9 mouse cellular contexts compared by ENCODE assay signal in the genomic region with DNA sequence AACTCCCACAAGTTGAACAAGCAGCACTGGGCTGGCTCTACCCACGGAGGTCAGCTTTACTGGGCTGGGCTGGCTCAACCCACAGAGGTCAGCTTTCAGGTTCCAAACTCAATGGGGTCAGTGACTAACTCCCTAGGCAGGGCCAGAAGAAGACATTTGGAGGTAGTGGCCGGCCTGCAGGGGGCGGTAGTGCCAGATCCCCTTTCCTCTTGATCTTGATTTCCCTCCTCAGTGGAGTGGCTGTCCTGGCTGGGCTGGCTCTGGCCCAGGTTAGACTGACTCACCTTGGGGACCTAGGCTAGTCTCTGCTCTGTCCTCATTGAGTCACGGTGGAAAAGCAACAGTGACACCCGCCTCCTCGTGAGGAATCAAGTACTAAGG. TPM values are rescaled to one million over a fixed set of nuclear protein-coding genes. Genes with fewer than 3 reads are reported as not detected.
A peak's percentile ranks its signal among the peaks of the same experiment; 100 is the strongest.
DNase-seq lines count a peak whose midpoint lies in the region; ATAC-seq and TF ChIP-seq lines count a peak whose summit lies in the region.
"Had no signal": no experiment of that assay in that cellular context is flagged by ENCODE, and none has a peak within 500 bp of the region (broad histone marks: within the 10 kb centered on the region; RNA-seq: fewer than 3 reads in every experiment).

No protein-coding gene starts in this region.

- no peaks in the 10 kb centered on the region for H3K27me3 ChIP-seq in testis, adult 2 months (ENCODE audit: control insufficient read depth, insufficient read depth, low read length)
- H3K27me3 ChIP-seq in liver, embryonic 15.5 days, result no peaks in the 10 kb centered on the region
- no peaks in the 10 kb centered on the region for H3K27me3 ChIP-seq in stomach, postnatal 0 days (ENCODE audit: control insufficient read depth, insufficient read depth, low read length)
- no peaks in the 10 kb centered on the region for H3K27me3 ChIP-seq in kidney, embryonic 15.5 days
- H3K27me3 ChIP-seq: embryonic facial prominence, embryonic 12.5 days; neural tube, embryonic 13.5 days had no signal

- 0 out of 2 replicates have a peak, but pooled peaks have one; percentile 20 for TF ChIP-seq CTCF in testis, adult 2 months (IDR thresholded peaks at IDR 0.05; ENCODE audit: control insufficient read depth, insufficient read depth, insufficient replicate concordance, low read depth, low read length)
- TF ChIP-seq CTCF in stomach, postnatal 0 days (IDR thresholded peaks at IDR 0.05; ENCODE audit: low read depth), result peak; percentile 63

- H3K27ac ChIP-seq in testis, adult 2 months (ENCODE audit: control insufficient read depth, insufficient read depth, low read depth, low read length), result no peak overlapping the region
- no peak overlapping the region for H3K27ac ChIP-seq in liver, embryonic 15.5 days (replicated peaks)
- peak overlapping the region; percentile 83 for H3K27ac ChIP-seq in stomach, postnatal 0 days (replicated peaks)
- no peak overlapping the region for H3K27ac ChIP-seq in kidney, embryonic 15.5 days
- H3K27ac ChIP-seq: embryonic facial prominence, embryonic 12.5 days; neural tube, embryonic 13.5 days had no signal

- no peak overlapping the region for H3K4me2 ChIP-seq in liver, embryonic 15.5 days
- H3K4me2 ChIP-seq in stomach, postnatal 0 days (replicated peaks; ENCODE audit: low read depth), result no peak overlapping the region
- no peak overlapping the region for H3K4me2 ChIP-seq in kidney, embryonic 15.5 days
- H3K4me2 ChIP-seq: embryonic facial prominence, embryonic 12.5 days; neural tube, embryonic 13.5 days had no signal

- ATAC-seq in liver, embryonic 15.5 days (ENCODE audit: insufficient read depth), result 0 out of 2 replicates have a peak, but pooled peaks have one; percentile 34
- ATAC-seq in stomach, postnatal 0 days (ENCODE audit: low FRiP score, low TSS enrichment), result peak; percentile 86
- no peak for ATAC-seq in kidney, embryonic 15.5 days (replicated peaks; ENCODE audit: low FRiP score)

- H3K36me3 ChIP-seq in testis, adult 2 months (ENCODE audit: control insufficient read depth, insufficient read depth, low read length), result no peaks in the 10 kb centered on the region
- no peaks in the 10 kb centered on the region for H3K36me3 ChIP-seq in liver, embryonic 15.5 days (replicated peaks)
- H3K36me3 ChIP-seq in stomach, postnatal 0 days (ENCODE audit: control insufficient read depth, insufficient read depth, low read length), result no peaks in the 10 kb centered on the region
- H3K36me3 ChIP-seq in kidney, embryonic 15.5 days, result no peaks in the 10 kb centered on the region
- H3K36me3 ChIP-seq: embryonic facial prominence, embryonic 12.5 days; neural tube, embryonic 13.5 days had no signal

- 65% methylated on average over 6 of the region's 6 CpGs for WGBS in liver, embryonic 15.5 days (ENCODE audit: insufficient replicate concordance)
- 68% methylated on average over 6 of the region's 6 CpGs for WGBS in stomach, postnatal 0 days
- WGBS in kidney, embryonic 15.5 days, result 81% methylated on average over 6 of the region's 6 CpGs

- H3K9me3 ChIP-seq in liver, embryonic 15.5 days (replicated peaks), result no peaks in the 10 kb centered on the region
- H3K9me3 ChIP-seq in stomach, postnatal 0 days (ENCODE audit: control insufficient read depth, low read length), result no peaks in the 10 kb centered on the region
- no peaks in the 10 kb centered on the region for H3K9me3 ChIP-seq in kidney, embryonic 15.5 days (replicated peaks)
- H3K9me3 ChIP-seq: embryonic facial prominence, embryonic 12.5 days; neural tube, embryonic 13.5 days had no signal

- TF ChIP-seq POLR2A in testis, adult 2 months (IDR thresholded peaks at IDR 0.05; ENCODE audit: control insufficient read depth, low read depth, low read length), result no peak

- H3K4me1 ChIP-seq in testis, adult 2 months (ENCODE audit: control insufficient read depth, insufficient read depth, low read length), result no peaks in the 10 kb centered on the region
- H3K4me1 ChIP-seq in liver, embryonic 15.5 days (replicated peaks), result peaks cover 7% of the 10 kb centered on the region
- H3K4me1 ChIP-seq in stomach, postnatal 0 days (replicated peaks; ENCODE audit: control insufficient read depth, insufficient read depth), result no peaks in the 10 kb centered on the region
- no peaks in the 10 kb centered on the region for H3K4me1 ChIP-seq in kidney, embryonic 15.5 days
- H3K4me1 ChIP-seq: embryonic facial prominence, embryonic 12.5 days; neural tube, embryonic 13.5 days had no signal

- no peak for DNase-seq in testis, postnatal 14 days (ENCODE audit: low spot score)
- DNase-seq in adrenal gland, postnatal 10 days, result peak; percentile 68
- DNase-seq in stomach, postnatal 0 days (ENCODE audit: low spot score), result peak; percentile 83
- no peak for DNase-seq in cerebellum, adult 11-12 months

- TF ChIP-seq EP300 in stomach, postnatal 0 days (optimal IDR thresholded peaks at IDR 0.05), result no peak

- H3K9ac ChIP-seq in liver, embryonic 15.5 days, result no peak overlapping the region
- no peak overlapping the region for H3K9ac ChIP-seq in stomach, postnatal 0 days (ENCODE audit: low read length)
- no peak overlapping the region for H3K9ac ChIP-seq in kidney, embryonic 15.5 days
- H3K9ac ChIP-seq: embryonic facial prominence, embryonic 12.5 days; neural tube, embryonic 13.5 days had no signal

- no peak overlapping the region for H3K4me3 ChIP-seq in testis, adult 2 months (ENCODE audit: control insufficient read depth, low read depth, low read length)
- H3K4me3 ChIP-seq in liver, embryonic 15.5 days (replicated peaks), result no peak overlapping the region
- no peak overlapping the region for H3K4me3 ChIP-seq in stomach, postnatal 0 days (ENCODE audit: low read depth, low read length)
- H3K4me3 ChIP-seq in kidney, embryonic 15.5 days (replicated peaks), result no peak overlapping the region
- H3K4me3 ChIP-seq: embryonic facial prominence, embryonic 12.5 days; neural tube, embryonic 13.5 days had no signal

RNA-seq across cellular contexts. Expression of gene Slc25a25, which starts 20.4 kb away (rescaled TPM):
- 36.7 and 38.4 TPM in 2 replicates for polyA plus RNA-seq in testis, adult 2 months (2012; rRNA removed)
- total RNA-seq in adrenal gland, postnatal 10 days (2021), result 100 to 1,000 TPM in 1 of 2 experiments, 10 to 100 TPM in 1; 36.5 to 121 TPM
- 9.6 and 10.4 TPM in 2 replicates for polyA plus RNA-seq in liver, embryonic 15.5 days (2015; fragmentation: Nextera tagmentation; extraction: Ambion mirVana)
- 11.1 and 11.5 TPM in 2 replicates for polyA plus RNA-seq in stomach, postnatal 0 days (2015; fragmentation: Nextera tagmentation; extraction: Ambion mirVana)
- 20.4 and 20.7 TPM in 2 replicates for polyA plus RNA-seq in kidney, embryonic 15.5 days (2015; fragmentation: Nextera tagmentation; extraction: Ambion mirVana)

RNA-seq across cellular contexts. Expression of gene Naif1, which starts 21.4 kb away (rescaled TPM):
- 19.9 and 22.7 TPM in 2 replicates for polyA plus RNA-seq in testis, adult 2 months (2012; rRNA removed)
- total RNA-seq in adrenal gland, postnatal 10 days (2021), result 1 to 10 TPM; 3.6 to 3.7 TPM
- 2.4 TPM in 2 replicates for polyA plus RNA-seq in liver, embryonic 15.5 days (2015; fragmentation: Nextera tagmentation; extraction: Ambion mirVana)
- polyA plus RNA-seq in stomach, postnatal 0 days (2015; fragmentation: Nextera tagmentation; extraction: Ambion mirVana), result 2.5 and 2.6 TPM in 2 replicates
- polyA plus RNA-seq in kidney, embryonic 15.5 days (2015; fragmentation: Nextera tagmentation; extraction: Ambion mirVana), result 6.3 and 6.8 TPM in 2 replicates

Comparison
In these comparisons a context has a peak if more than half of its experiments do, and no peak if none do; other contexts are left out.
1. DNase-seq: peak in adrenal gland, postnatal 10 days (single experiment) and stomach, postnatal 0 days (single experiment); none in testis, postnatal 14 days (single experiment) and cerebellum, adult 11-12 months (single experiment).